Mouse (Mus musculus) frontal cortex, adult 2 months (tissue): ENCODE results near the gene St8sia1. TPM values are rescaled to one million over a fixed set of nuclear protein-coding genes. Genes with fewer than 3 reads are reported as not detected.

Source experiments
- DNase-seq, 2 experiments: peaks; one replicate each; pipeline ENCODE4 v3.0.0; 2022; ENCODE audit warnings: low spot score in 1 of 2; ENCODE audit errors: extremely low spot score in 1 of 2
- polyA plus RNA-seq: library from polyadenylated mRNA; depleted of rRNA; stranded (reverse); fragments of >200 nt; gene quantifications from 2 replicates; pipeline ENCODE4 v1.2.3, GENCODE M21; 2012

St8sia1 gene
- polyA plus RNA-seq, 1 experiment: 10.7 TPM

DNA sequence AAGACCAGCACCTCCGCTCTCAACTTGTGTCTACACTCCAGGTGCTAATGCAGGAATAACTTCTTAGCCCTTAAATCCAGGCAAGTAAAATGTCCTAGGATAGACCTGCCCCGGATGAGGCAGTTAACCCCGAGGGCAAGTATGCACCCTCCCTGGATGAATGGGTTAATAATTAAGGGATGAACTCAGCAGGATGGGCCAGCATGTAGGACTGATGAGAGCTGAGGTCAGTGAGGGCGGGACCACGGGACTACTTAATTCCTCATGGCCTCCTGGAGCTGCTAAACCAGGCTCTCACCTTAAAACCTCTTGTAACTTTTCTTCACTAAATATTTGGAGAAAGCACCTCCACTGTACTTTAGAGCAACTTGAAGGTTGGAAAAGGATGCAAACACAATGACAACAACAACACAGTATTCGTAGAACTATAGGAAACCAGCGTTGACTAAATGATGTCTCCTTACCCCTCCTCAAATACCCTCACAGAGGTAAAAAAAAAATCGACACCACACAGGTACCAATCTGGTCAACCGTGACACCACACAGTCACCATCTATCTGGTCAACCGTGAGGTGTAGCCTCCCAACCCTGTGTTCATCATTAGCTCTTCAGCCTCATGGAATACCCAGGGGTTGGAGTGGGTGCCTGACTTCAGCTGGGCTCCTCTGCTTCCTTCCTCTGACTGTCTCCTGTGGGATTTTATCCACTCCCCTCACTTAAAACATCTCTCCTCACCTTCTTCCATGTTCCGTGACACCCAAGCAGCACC is 90.3 kb downstream of the St8sia1 start:
- no peak for DNase-seq

DNA sequence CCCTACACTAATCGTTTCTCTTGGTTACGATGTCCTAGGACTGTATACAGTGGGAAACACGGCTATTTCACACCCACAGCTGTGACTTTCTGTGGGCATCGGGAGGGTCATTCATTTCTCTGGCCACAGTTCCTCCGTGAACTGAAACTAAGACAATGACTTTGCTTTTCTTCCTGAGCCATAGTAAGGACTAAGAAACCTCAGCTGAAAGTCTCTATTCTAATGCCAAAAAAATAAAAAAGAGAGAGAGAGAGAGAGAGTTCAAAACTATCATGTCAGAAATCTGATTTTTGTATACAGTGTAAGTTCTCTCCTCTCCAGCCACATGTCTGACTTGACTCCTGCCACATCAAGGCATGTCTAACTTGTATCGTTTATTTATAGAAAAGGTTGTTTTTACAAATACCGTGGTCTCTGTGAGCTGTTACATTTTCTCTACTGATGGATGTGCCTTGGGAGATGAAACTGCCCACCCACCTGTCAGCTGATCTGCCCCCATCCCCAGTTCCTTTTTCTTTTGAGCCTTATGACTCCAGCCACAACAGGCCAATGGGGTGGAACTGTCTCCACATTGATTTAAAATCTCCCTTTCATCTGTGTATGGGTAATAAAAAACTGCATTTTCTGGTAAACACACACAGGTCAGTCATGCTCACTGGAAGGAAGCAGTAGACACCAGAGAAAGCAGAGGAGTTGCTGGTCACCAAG is 94.4 kb downstream of the St8sia1 start:
- DNase-seq: no peak

DNA sequence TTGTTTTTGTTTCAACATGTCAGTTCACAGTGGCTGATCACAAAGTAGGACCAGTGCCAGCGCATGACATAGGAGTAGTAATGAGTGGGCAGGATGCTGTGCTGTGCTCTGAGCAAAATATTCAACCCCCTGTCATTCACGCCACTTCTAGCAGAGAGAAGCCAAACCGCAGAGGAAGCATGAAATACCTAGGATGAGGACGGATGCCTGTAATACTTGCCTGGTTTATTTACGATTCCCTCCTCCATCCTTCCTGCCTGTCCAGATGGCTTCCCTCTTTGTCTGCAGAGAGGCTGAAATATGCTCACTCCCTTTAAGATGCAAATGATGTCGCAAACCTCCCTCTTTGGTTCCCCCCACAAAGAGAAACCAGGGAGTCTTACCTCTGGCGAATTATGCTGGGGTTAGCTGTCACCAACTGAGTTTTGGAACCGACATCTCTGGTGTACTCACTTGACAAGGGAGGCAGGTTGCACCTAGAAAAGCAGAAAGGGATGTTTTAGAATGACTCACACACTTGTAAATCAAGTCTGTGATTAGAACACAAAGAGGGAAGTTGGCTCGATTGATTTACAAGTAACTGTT is 96.7 kb downstream of the St8sia1 start:
- peak in 1 of 2 experiments; percentile 53 for DNase-seq

GRCm38 (mm10) chr6:142867023-142867422 is 97.2 kb downstream of the St8sia1 start:
- DNase-seq: no peak

- DNase-seq: no peak
Measured at GRCm38 (mm10) chr6:142865199-142865598, 99.1 kb downstream of the St8sia1 start.

DNA sequence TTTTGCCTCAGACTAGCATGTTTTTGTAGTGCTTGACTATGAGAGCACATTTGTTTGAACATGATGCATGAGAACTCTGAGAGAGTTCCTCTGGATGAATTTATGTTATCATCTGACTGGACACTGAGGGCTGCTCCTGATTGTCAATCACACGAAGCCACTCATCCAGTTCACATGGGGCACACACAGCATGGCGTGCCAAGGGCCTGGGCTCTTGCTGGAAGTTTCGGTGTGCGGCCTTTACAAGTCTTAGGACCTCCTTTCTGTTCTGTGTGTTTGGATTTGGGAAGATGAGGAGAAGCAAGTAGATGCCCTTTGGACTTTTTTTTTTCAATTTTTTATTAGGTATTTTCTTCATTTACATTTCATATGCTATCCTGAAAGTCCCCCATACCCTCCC is 100.4 kb downstream of the St8sia1 start:
- no peak for DNase-seq

DNA sequence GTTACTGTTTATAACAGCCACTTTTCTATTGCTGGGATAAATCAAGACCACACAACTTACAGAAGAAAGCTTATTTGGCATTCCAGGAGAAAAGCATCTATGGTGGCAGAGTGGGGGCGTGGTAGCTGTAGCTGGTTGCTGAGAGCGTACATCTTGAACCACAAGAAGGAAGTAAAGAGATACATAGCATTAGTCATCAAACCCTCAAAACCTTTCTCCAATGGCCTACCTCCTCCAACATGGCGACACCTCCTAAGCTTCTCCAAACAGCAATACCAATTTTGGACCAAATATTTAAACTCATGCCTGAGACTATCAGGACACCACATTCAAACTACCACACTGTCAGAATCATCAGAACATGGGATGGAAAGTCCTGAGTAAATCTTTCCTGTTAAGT is 102.0 kb downstream of the St8sia1 start:
- DNase-seq: no peak

- DNase-seq: no peak
Measured at GRCm38 (mm10) chr6:142860396-142860795, 103.9 kb downstream of the St8sia1 start.

- no peak for DNase-seq
Measured at GRCm38 (mm10) chr6:142859946-142860345, 104.3 kb downstream of the St8sia1 start.

GRCm38 (mm10) chr6:142858937-142859336 is 105.3 kb downstream of the St8sia1 start:
- no peak for DNase-seq

GRCm38 (mm10) chr6:142856258-142856874 is 107.9 kb downstream of the St8sia1 start:
- no peak for DNase-seq

- DNase-seq: no peak
Measured at GRCm38 (mm10) chr6:142855761-142856160, 108.5 kb downstream of the St8sia1 start.

- peak in 1 of 2 experiments; percentile 51 for DNase-seq
Measured at GRCm38 (mm10) chr6:142852419-142853377, 111.6 kb downstream of the St8sia1 start.

- DNase-seq: peak; percentile 23 to 58
Measured at GRCm38 (mm10) chr6:142850436-142850835, 113.8 kb downstream of the St8sia1 start.

- no peak for DNase-seq
Measured at GRCm38 (mm10) chr6:142849326-142849725, 114.9 kb downstream of the St8sia1 start.

- DNase-seq: no peak
Measured at GRCm38 (mm10) chr6:142847914-142848674, 116.2 kb downstream of the St8sia1 start.

- DNase-seq: no peak
Measured at GRCm38 (mm10) chr6:142846855-142847254, 117.4 kb downstream of the St8sia1 start.

DNA sequence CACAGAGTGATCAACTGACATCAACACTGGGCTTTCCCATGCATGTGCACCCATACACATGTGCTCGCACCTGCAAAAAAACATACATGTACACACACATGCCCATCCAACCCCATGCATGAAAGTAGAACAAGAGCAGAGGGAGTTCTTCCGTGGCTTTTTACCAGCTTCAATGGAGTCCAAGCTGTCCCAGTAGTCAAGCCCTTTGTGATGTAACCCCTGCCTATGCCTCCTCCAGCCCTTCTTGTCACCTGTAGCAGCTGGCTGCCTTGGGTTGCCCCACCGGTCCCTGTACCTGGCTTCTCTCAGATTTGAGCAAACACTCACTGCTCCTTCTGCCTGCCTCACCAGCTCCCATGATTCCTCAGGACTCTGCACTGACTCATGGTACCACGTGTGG is 119.2 kb downstream of the St8sia1 start:
- DNase-seq: no peak

DNA sequence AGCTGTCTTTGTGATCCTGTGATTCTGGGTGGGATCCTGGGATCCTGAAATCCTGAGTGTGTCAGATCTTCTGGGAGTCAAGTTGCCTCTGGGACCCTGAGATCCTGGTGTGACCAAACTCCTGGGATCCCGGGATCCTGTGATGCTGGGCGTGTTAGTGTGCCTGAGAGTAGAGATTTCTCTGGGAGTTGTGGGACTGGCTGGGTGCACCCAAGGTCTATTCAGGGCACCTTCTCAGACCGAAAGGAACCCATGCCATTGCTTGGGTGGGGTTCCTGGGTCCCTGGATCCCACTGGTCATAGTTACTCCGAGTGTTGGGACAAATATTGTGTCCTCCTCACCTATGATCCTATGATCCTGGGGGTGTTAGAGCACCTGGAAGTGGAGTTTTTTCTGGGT is 120.2 kb downstream of the St8sia1 start:
- no peak for DNase-seq
